Mouse (Mus musculus) adrenal gland, postnatal 14 days (tissue): ENCODE data around the gene Sertad2. TPM values are rescaled to one million over a fixed set of nuclear protein-coding genes. Genes with fewer than 3 reads are reported as not detected.

ENCODE experiments used
- DNase-seq: peaks from one replicate; pipeline ENCODE4 v3.0.0; 2021; ENCODE audit warnings: mixed read lengths
- total RNA-seq: library from RNA; stranded (reverse); gene quantifications from 2 replicates; pipeline ENCODE4 v1.2.3, GENCODE M21; 2021

The Sertad2 gene
- total RNA-seq, 1 experiment from 2014 or later, result 15.7 TPM

- no peak for DNase-seq
Observed at GRCm38 (mm10) chr11:20544801-20545515, 1.9 kb downstream of the Sertad2 start.

- DNase-seq, result no peak
Observed at GRCm38 (mm10) chr11:20549481-20549880, 6.4 kb downstream of the Sertad2 start.

- no peak for DNase-seq
Observed at GRCm38 (mm10) chr11:20550196-20550595, 7.1 kb downstream of the Sertad2 start.

- no peak for DNase-seq
Observed at GRCm38 (mm10) chr11:20552059-20552458, 9.0 kb downstream of the Sertad2 start.

GRCm38 (mm10) chr11:20552758-20553673 lies 10.0 kb downstream of the Sertad2 start:
- DNase-seq, result no peak

GRCm38 (mm10) chr11:20555651-20556050 lies 12.6 kb downstream of the Sertad2 start:
- DNase-seq, result no peak

GRCm38 (mm10) chr11:20556163-20556911 lies 13.3 kb downstream of the Sertad2 start:
- no peak for DNase-seq

GRCm38 (mm10) chr11:20559236-20559950 lies 16.3 kb downstream of the Sertad2 start:
- DNase-seq, result no peak

- DNase-seq, result no peak
Observed at GRCm38 (mm10) chr11:20559951-20560642, 17.0 kb downstream of the Sertad2 start.

- DNase-seq, result peak; percentile 60
Observed at GRCm38 (mm10) chr11:20561323-20562002, 18.4 kb downstream of the Sertad2 start.

GRCm38 (mm10) chr11:20565057-20565456 lies 22.0 kb downstream of the Sertad2 start:
- DNase-seq, result no peak

GRCm38 (mm10) chr11:20571702-20572413 lies 28.8 kb downstream of the Sertad2 start:
- DNase-seq, result peak; percentile 65

GRCm38 (mm10) chr11:20576046-20576635 lies 33.1 kb downstream of the Sertad2 start:
- no peak for DNase-seq

GRCm38 (mm10) chr11:20582758-20583157 lies 39.7 kb downstream of the Sertad2 start:
- DNase-seq, result no peak

- DNase-seq, result no peak
Observed at GRCm38 (mm10) chr11:20585297-20585696, 42.2 kb downstream of the Sertad2 start.

GRCm38 (mm10) chr11:20586180-20586579 lies 43.1 kb downstream of the Sertad2 start:
- DNase-seq, result no peak

GRCm38 (mm10) chr11:20589393-20589792 lies 46.3 kb downstream of the Sertad2 start:
- no peak for DNase-seq

GRCm38 (mm10) chr11:20592010-20592409 lies 49.0 kb downstream of the Sertad2 start:
- peak; percentile 44 for DNase-seq
